Comparison of ENCODE assay signal across 8 mouse cellular contexts in genomic region chr7:45370475-45371311, GRCm38 (mm10). TPM values are rescaled to one million over a fixed set of nuclear protein-coding genes. Genes with fewer than 3 reads are reported as not detected.
DNase-seq lines count a peak whose midpoint lies in the region; ATAC-seq and TF ChIP-seq lines count a peak whose summit lies in the region.

Gene Lin7b (minus strand): TSS chr7:45370583.

- intact Hi-C loops in gastrocnemius, adult 2 months (cut with DNase I): no loop called here

- H3K4me1 ChIP-seq in hindbrain, embryonic 16.5 days (ENCODE audit: control insufficient read depth, insufficient read depth, low read depth, low read length): peaks cover 23% of the 10 kb centered on the region

- no peaks in the 10 kb centered on the region for H3K9me3 ChIP-seq in hindbrain, embryonic 16.5 days (ENCODE audit: control insufficient read depth, low read length)

- H3K4me2 ChIP-seq in hindbrain, embryonic 16.5 days (ENCODE audit: low read length): peak within 1 kb of the TSS; percentile 91

- peak within 1 kb of the TSS; percentile 68 for H3K9ac ChIP-seq in hindbrain, embryonic 16.5 days (ENCODE audit: low read depth, low read length)

- H3K36me3 ChIP-seq in hindbrain, embryonic 16.5 days (ENCODE audit: control insufficient read depth, insufficient read depth, low read length): peaks cover 15% of the 10 kb centered on the region

- TF ChIP-seq CTCF in gastrocnemius, adult 2 months (IDR thresholded peaks at IDR 0.05): peak; percentile 31

- ATAC-seq in common myeloid progenitor, adult 5-6 weeks (replicated peaks; ENCODE audit: low read depth, poor library complexity, severe bottlenecking): peak; percentile 68
- peak; percentile 61 for ATAC-seq in hindbrain, embryonic 16.5 days

- DNase-seq in WW6 (ENCODE audit: low read depth, low spot score): peak; percentile 86
- DNase-seq in gastrocnemius, adult 2 months: peak; percentile 91
- peak; percentile 90 for DNase-seq in left cerebral cortex, adult 11 months (ENCODE audit: low spot score)
- DNase-seq in lung, postnatal 36 days: peak; percentile 92
- peak; percentile 93 for DNase-seq in retina, postnatal 1 day
- DNase-seq in thymus, postnatal 4 days: peak; percentile 97

- H3K27ac ChIP-seq in gastrocnemius, adult 2 months: no peak within 1 kb of the TSS
- H3K27ac ChIP-seq in hindbrain, embryonic 16.5 days (ENCODE audit: low read depth, low read length): peak within 1 kb of the TSS; percentile 48; the same call in 1 of the 2 replicates

- peak within 1 kb of the TSS; percentile 78 for H3K4me3 ChIP-seq in gastrocnemius, adult 2 months
- H3K4me3 ChIP-seq in hindbrain, embryonic 16.5 days (ENCODE audit: low read length): peak within 1 kb of the TSS; percentile 54

- peaks cover 5% of the 10 kb centered on the region; the same call in 1 of the 2 replicates for H3K27me3 ChIP-seq in hindbrain, embryonic 16.5 days (replicated peaks; ENCODE audit: control insufficient read depth, insufficient read depth, low read length)

- 10% methylated on average over 28 of the region's 28 CpGs for WGBS in hindbrain, embryonic 16.5 days

RNA-seq across cellular contexts. Expression of gene Lin7b, which starts in this region (rescaled TPM):
- 1.9 TPM in 1 of 2 replicates, not detected in the other for total RNA-seq in common myeloid progenitor, adult 5-6 weeks (2017)
- total RNA-seq in gastrocnemius, adult 2 months (2021): not detected
- polyA plus RNA-seq in hindbrain, embryonic 16.5 days (2015; fragmentation: Nextera tagmentation; extraction: Ambion mirVana): 41.4 and 70.3 TPM in 2 replicates

Comparison
In these comparisons a context has a peak if more than half of its experiments do, and no peak if none do; other contexts are left out.
1. Peak in DNase-seq and H3K4me3 ChIP-seq in gastrocnemius, adult 2 months; RNA of the gene not detected or under 1 TPM.